Mouse (Mus musculus): ENCODE data around the gene Fam163b.

DNA sequence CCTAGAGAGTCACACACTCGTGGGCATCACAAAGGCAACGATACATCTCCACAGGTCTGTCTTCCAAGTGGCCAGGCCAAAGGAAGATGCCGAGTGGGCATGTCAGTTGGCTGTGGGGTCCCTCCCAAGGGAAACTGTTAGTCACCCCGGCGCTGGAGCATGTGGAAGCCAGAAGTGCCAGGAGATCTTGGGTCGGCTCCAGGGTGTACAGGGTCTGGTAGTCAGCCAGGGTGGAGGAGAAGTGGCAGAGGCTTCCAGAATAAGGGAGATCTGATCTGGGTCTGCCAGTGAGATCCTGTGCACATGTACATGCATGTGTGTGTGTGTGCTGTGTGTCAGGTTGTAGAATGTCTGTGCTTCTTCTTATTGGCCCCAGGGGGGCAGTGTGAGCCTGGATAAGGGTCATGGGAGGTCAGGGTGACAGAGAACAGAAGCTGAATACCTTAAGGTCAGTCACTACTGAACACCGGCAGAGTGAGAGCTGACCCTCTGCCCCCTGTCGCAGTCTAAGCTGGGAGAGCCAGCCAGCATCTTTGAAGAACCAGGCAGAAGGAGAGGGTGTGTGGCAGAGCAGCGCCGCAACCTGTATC lies 64.5 kb downstream of the Fam163b start:
- 0 out of 2 replicates have a peak, but pooled peaks have one; percentile 20 for TF ChIP-seq CTCF (IDR thresholded peaks at IDR 0.05; ENCODE audit: extremely low read depth, insufficient read depth, low read length)
- no peak for TF ChIP-seq POLR2A (IDR thresholded peaks at IDR 0.05; ENCODE audit: extremely low read depth, insufficient read depth, low read length)
